Mouse (Mus musculus) lung, adult 2 months (tissue): ENCODE data around the gene Tmem211.

Source experiments
- CTCF ChIP-seq: fragments of 200-500 bp; IDR thresholded peaks from 2 replicates; pipeline ENCODE4 v1.5.1; 2011; ENCODE audit warnings: mild to moderate bottlenecking, low read length, control low read depth; ENCODE audit not compliant: insufficient read depth
- POLR2A ChIP-seq: fragments of 200-500 bp; IDR thresholded peaks from 2 replicates; pipeline ENCODE4 v1.6.1; 2011; ENCODE audit warnings: low read depth, mild to moderate bottlenecking, control low read depth, low read length, borderline replicate concordance; ENCODE audit errors: extremely low read depth

- TF ChIP-seq POLR2A, result no peak
- no peak for TF ChIP-seq CTCF
Observed at GRCm38 (mm10) chr5:113206670-113207352, 19.9 kb upstream of the Tmem211 start.
